39 mouse cellular contexts compared by ENCODE assay signal in the genomic region with DNA sequence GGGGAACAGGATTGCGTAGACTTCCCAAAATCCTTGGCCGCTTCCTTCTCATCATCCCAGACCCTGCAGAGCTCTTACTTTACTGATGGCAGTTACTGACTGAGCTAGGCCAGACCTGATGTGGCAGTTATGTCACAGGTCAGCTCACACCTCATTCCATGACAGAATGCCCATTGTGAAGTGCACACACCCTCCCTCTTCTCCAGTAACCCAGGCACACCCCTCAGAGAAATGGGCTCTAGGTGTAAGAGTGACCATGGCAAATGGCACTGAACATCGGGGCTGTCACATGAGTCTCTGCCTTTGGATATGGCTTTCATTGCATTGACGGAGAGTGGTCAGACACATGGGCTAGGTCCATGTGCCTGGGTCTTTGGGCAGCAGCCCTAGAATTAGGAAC. TPM values are rescaled to one million over a fixed set of nuclear protein-coding genes. Genes with fewer than 3 reads are reported as not detected.
"Had no signal": no experiment of that assay in that cellular context is flagged by ENCODE, and none has a peak within 500 bp of the region (broad histone marks: within the 10 kb centered on the region; RNA-seq: fewer than 3 reads in every experiment).

A gene (minus strand): TSS at position 101 of the 400 bp plus-strand sequence.

- DNase-seq: cerebellum, adult 2 months; cerebellum, adult 8-10 months; cerebellum, adult 9-10 months; cerebellum, adult 9-11 months; cerebellum, postnatal 10 days; cerebellum, postnatal 14 days; cerebellum, postnatal 25 days; cerebellum, postnatal 36 days; embryo, embryonic 11 days; forebrain, postnatal 0 days; gastrocnemius, adult 2 months; gastrocnemius, postnatal 10 days; gastrocnemius, postnatal 14 days; gastrocnemius, postnatal 25 days; gastrocnemius, postnatal 36 days; heart, adult 11 months; heart, adult 18-20 months; heart, adult 2 months had no signal

- H3K4me1 ChIP-seq: embryonic facial prominence, embryonic 10.5 days; embryonic facial prominence, embryonic 12.5 days; embryonic facial prominence, embryonic 13.5 days; embryonic facial prominence, embryonic 15.5 days; forebrain, embryonic 10.5 days; forebrain, embryonic 12.5 days; forebrain, embryonic 13.5 days; forebrain, embryonic 15.5 days had no signal

- H3K27me3 ChIP-seq: embryonic facial prominence, embryonic 12.5 days; embryonic facial prominence, embryonic 13.5 days; embryonic facial prominence, embryonic 15.5 days; forebrain, embryonic 12.5 days; forebrain, embryonic 13.5 days; forebrain, embryonic 15.5 days had no signal

- H3K9ac ChIP-seq: embryonic facial prominence, embryonic 12.5 days; embryonic facial prominence, embryonic 13.5 days; embryonic facial prominence, embryonic 15.5 days; forebrain, embryonic 12.5 days; forebrain, embryonic 13.5 days; forebrain, embryonic 15.5 days; forebrain, postnatal 0 days had no signal

- H3K27ac ChIP-seq: embryonic facial prominence, embryonic 10.5 days; embryonic facial prominence, embryonic 12.5 days; embryonic facial prominence, embryonic 13.5 days; embryonic facial prominence, embryonic 15.5 days; forebrain, embryonic 10.5 days; forebrain, embryonic 12.5 days; forebrain, embryonic 13.5 days; forebrain, embryonic 15.5 days; gastrocnemius, adult 2 months; heart, adult 2 months had no signal

- H3K9me3 ChIP-seq: embryonic facial prominence, embryonic 10.5 days; embryonic facial prominence, embryonic 12.5 days; embryonic facial prominence, embryonic 13.5 days; embryonic facial prominence, embryonic 15.5 days; forebrain, embryonic 10.5 days; forebrain, embryonic 12.5 days; forebrain, embryonic 13.5 days; forebrain, embryonic 15.5 days had no signal

- H3K36me3 ChIP-seq: embryonic facial prominence, embryonic 10.5 days; embryonic facial prominence, embryonic 12.5 days; embryonic facial prominence, embryonic 13.5 days; embryonic facial prominence, embryonic 15.5 days; forebrain, embryonic 10.5 days; forebrain, embryonic 12.5 days; forebrain, embryonic 15.5 days had no signal

- ATAC-seq: forebrain, embryonic 13.5 days; forebrain, embryonic 14.5 days; forebrain, embryonic 15.5 days; forebrain, embryonic 16.5 days; forebrain, postnatal 0 days had no signal

- H3K4me2 ChIP-seq: embryonic facial prominence, embryonic 12.5 days; embryonic facial prominence, embryonic 13.5 days; embryonic facial prominence, embryonic 15.5 days; forebrain, embryonic 12.5 days; forebrain, embryonic 13.5 days; forebrain, embryonic 15.5 days had no signal

- H3K4me3 ChIP-seq: embryonic facial prominence, embryonic 10.5 days; embryonic facial prominence, embryonic 12.5 days; embryonic facial prominence, embryonic 13.5 days; embryonic facial prominence, embryonic 15.5 days; erythroblast, embryonic 14.5 days; forebrain, embryonic 10.5 days; forebrain, embryonic 12.5 days; forebrain, embryonic 13.5 days; forebrain, embryonic 15.5 days; gastrocnemius, adult 2 months; heart, adult 2 months had no signal

RNA-seq across cellular contexts. Expression of the gene that starts here (rescaled TPM):
- total RNA-seq: common myeloid progenitor, adult 5-6 weeks; forebrain, postnatal 0 days; gastrocnemius, adult 18-20 months; gastrocnemius, adult 2 months; gastrocnemius, adult 8-10 months; gastrocnemius, postnatal 10 days; gastrocnemius, postnatal 14 days; gastrocnemius, postnatal 25 days; gastrocnemius, postnatal 36 days; gastrocnemius, postnatal 4 days; granulocyte monocyte progenitor cell, adult 5-6 weeks; heart, adult 18-20 months; heart, adult 2 months had no signal
- polyA plus RNA-seq: cerebellum, adult 2 months; cortical plate, adult 2 months; embryonic facial prominence, embryonic 10.5 days; embryonic facial prominence, embryonic 11.5 days; embryonic facial prominence, embryonic 12.5 days; embryonic facial prominence, embryonic 13.5 days; embryonic facial prominence, embryonic 14.5 days; embryonic facial prominence, embryonic 15.5 days; erythroblast, embryonic 14.5 days; forebrain, embryonic 10.5 days; forebrain, embryonic 11.5 days; forebrain, embryonic 12.5 days; forebrain, embryonic 13.5 days; forebrain, embryonic 14.5 days; forebrain, embryonic 15.5 days; forebrain, embryonic 16.5 days; forebrain, postnatal 0 days; frontal cortex, adult 2 months had no signal
